Mouse (Mus musculus) induced T-regulatory cell, adult 2 months (primary cell): ENCODE results near the gene Srrm4.

Source experiments
- DNase-seq: peaks from one replicate; pipeline ENCODE4 v3.0.0-alpha.2; 2012; ENCODE audit warnings: low read depth

Srrm4 gene

DNA sequence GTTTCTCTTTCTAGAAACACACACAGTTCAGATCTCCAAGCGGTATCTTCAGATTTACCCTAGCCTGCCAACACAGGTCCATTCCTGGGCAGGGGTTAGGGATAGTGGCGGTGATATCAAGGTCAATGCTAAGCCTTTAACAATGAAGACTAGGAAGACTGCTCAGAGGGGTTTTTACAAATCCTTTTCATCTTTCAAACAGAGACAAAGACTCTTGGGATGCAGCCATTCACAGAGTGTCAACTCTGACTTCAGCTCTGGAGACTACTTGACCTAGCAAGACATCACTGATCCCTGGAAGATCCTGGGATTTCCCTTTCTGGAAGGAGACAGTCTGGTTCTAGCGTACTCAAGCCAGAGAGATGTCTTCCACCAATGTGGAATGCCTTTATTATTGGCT, 190.8 kb downstream of the Srrm4 start:
- no peak for DNase-seq

DNA sequence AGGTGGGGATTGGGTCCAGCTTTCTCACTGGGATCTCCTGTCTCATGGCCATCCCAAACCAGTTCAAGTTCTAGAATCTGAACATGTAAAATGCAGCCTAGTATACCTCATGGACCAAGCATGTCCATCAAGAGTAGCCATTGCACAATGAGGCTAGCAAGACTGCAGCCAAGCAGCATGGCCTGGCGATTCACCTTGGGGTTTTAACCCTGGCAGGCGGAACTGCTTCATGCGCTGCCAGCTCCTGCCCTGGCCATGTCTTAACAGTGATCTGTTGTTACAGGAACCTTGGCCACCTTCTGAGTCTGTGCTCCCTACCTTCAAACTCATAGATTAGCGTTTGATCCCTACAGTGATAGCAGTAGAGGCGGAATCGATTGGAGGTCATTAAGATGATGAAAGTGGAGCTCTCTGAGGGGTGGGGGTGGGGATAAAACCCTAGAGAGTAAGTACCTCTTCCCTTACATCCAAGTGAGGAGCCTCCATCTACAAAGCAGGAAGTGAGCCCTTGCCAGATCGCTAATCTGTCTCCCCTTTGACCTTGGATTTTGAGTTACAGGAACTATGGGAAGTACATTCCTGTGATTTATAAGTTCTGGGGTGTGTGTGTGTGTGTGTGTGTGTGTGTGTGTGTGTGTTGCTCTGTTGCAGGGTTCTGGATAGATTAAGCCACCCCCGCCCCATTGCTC, 191.4 kb downstream of the Srrm4 start:
- no peak for DNase-seq

DNA sequence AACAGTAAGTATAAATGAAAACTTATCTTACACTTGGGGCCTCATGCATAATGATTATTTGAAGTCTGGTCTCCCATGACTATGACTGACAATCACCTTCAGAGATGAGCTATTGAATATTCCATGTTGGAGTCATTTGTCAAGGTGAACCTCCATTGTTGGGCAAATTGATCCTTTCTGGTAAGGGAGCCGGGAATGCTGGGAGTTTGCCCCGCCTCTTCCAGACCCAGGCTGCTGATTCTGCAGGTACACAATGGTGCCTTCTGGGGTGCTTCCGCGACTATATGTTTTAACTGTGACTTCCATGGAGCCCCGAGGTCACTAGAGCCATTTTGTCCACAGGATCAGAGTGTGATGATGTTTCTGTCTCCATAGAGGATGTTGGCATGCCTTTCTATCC, 195.5 kb downstream of the Srrm4 start:
- no peak for DNase-seq

DNA sequence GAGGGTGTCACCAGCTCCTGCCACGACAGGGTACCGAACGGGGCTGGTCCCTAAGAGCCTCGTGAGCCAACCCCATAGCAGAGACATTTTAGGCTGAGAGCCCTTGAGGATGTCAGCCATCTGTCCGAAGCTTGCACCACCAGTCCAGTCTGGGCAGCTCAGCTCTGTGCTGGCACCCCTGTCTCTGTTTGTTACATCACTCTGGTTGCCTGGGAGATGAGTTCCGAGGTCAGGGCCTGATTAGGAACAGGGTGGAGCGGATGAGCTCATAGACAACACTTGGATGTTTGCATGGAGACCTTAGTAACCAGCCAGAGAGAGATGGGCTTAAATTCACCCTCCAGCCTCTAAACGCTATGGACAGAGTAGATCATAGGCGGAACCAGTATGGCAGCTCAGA, 199.0 kb downstream of the Srrm4 start:
- no peak for DNase-seq

DNA sequence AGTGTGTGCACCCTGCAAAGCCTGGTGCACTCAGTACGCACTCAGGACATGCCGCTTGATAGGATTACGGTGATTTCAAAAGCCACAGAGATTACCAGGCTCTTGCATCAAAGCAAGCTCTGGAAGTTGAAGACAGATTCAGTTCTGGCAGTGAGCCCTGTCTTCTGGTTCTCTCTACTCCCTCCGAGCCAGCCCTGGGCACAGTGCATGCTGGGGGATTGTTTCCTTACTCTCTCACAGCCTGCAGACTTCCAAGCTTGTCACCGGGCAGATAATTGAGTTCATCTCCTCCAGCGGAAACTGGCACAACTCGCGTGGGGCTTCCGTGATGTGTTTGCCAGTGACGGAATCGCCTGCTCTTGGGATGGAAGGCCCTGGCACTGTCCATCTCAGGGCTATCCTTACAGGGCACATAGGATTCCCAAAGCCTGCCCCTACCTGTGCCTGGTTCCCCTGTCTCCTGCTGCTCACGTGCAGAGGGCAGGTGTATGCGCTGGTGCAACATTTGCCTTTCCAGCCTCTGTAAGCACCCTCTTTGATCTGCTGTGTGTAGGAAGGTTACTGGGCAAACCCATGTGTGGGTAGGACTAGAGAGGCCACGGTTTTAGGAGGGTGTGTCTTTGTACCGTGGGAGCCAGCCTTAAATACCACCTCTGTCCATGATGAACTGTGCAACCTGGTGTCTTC, 201.6 kb downstream of the Srrm4 start:
- no peak for DNase-seq

DNA sequence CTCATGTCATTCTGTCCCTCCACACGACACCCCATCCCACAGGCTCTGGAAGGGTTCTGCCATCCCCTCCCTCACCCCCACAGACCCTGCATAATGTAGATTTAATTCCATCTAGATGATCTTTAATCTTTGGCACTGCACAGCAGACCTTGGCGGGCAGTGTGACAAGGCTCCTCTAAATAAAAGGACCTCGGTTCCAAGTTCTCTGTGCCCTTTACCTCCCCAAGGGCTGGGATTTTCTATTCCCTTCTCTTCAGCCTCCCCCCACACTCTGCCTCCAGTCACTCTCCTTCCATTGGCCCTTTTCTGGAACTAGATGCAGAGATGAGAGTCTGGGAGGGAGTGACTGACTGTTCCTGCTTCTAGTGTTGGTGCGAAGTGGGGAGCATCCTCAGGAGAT, 202.3 kb downstream of the Srrm4 start:
- no peak for DNase-seq
